Mouse (Mus musculus) hindbrain, postnatal 0 days (tissue): ENCODE measurements around the gene Cit. TPM values are rescaled to one million over a fixed set of nuclear protein-coding genes. Genes with fewer than 3 reads are reported as not detected.
A peak's percentile ranks its signal among the peaks of the same experiment; 100 is the strongest.

Source experiments
- ATAC-seq: fragments of 200-750 bp; cut with Nextera tagmentation; 2 replicates; pipeline ENCODE4 v1.8.0; 2017; ENCODE audit warnings: mild to moderate bottlenecking, moderate TSS enrichment, moderate library complexity
- DNase-seq: peaks from one replicate; pipeline ENCODE4 v3.0.0-alpha.2; 2015; ENCODE audit warnings: low spot score
- H3K27ac ChIP-seq: fragments of 300-500 bp; sonication (generic); 2 replicates; pipeline ENCODE4 v1.5.1; 2014; ENCODE audit warnings: mild to moderate bottlenecking
- H3K27me3 ChIP-seq: fragments of 300-500 bp; sonication (generic); 2 replicates; pipeline ENCODE4 v1.6.1; 2014; ENCODE audit warnings: low read length, mixed read lengths; ENCODE audit not compliant: insufficient read depth
- H3K36me3 ChIP-seq: fragments of 300-500 bp; sonication (generic); 2 replicates; pipeline ENCODE4 v1.6.1; 2014; ENCODE audit warnings: low read length, mixed read lengths; ENCODE audit not compliant: insufficient read depth
- H3K4me1 ChIP-seq: fragments of 300-500 bp; sonication (generic); 2 replicates; pipeline ENCODE4 v1.6.1; 2014; ENCODE audit warnings: antibody characterized with exemption, low read length, mixed read lengths; ENCODE audit not compliant: insufficient read depth
- H3K4me2 ChIP-seq: fragments of 300-500 bp; sonication (generic); 2 replicates; pipeline ENCODE4 v1.6.1; 2014; ENCODE audit warnings: low read depth, mild to moderate bottlenecking, low read length, moderate library complexity, mixed read lengths
- H3K4me3 ChIP-seq: fragments of 300-500 bp; sonication (generic); 2 replicates; pipeline ENCODE4 v1.5.1; 2014; ENCODE audit warnings: low read length
- H3K9ac ChIP-seq: fragments of 300-500 bp; sonication (generic); replicated peaks from 2 replicates; pipeline ENCODE4 v1.6.1; 2014; ENCODE audit warnings: mild to moderate bottlenecking, low read length, moderate library complexity, mixed read lengths
- H3K9me3 ChIP-seq: fragments of 300-500 bp; sonication (generic); 2 replicates; pipeline ENCODE4 v1.6.1; 2016; ENCODE audit warnings: low read length, mixed read lengths
- CTCF ChIP-seq: IDR thresholded peaks from 2 replicates; pipeline ENCODE4 v1.5.1; 2016; ENCODE audit warnings: antibody characterized with exemption, control low read depth, low read depth
- WGBS: fragments of 180-500 bp; shearing (Covaris S2); extraction: QIAGEN DNeasy Blood & Tissue Kit; methylation state at CpG from one replicate; pipeline ENCODE4 v1.1.7; 2014; 5-methylcytosine and 5-hydroxymethylcytosine counted together
- polyA plus RNA-seq: library from polyadenylated mRNA; unstranded; fragments of >200 nt; fragmentation: Nextera tagmentation; extraction: Ambion mirVana; gene quantifications from 2 replicates; pipeline ENCODE4 v1.2.1, GENCODE M21; 2015
- total RNA-seq: library from RNA; depleted of rRNA; stranded (reverse); fragments of >200 nt; gene quantifications from 2 replicates; pipeline ENCODE4 v1.2.3, GENCODE M21; 2014

Cit gene
- total and polyA plus RNA-seq, 2 experiments from 2014 or later, result 30.2 to 36.7 TPM

DNA sequence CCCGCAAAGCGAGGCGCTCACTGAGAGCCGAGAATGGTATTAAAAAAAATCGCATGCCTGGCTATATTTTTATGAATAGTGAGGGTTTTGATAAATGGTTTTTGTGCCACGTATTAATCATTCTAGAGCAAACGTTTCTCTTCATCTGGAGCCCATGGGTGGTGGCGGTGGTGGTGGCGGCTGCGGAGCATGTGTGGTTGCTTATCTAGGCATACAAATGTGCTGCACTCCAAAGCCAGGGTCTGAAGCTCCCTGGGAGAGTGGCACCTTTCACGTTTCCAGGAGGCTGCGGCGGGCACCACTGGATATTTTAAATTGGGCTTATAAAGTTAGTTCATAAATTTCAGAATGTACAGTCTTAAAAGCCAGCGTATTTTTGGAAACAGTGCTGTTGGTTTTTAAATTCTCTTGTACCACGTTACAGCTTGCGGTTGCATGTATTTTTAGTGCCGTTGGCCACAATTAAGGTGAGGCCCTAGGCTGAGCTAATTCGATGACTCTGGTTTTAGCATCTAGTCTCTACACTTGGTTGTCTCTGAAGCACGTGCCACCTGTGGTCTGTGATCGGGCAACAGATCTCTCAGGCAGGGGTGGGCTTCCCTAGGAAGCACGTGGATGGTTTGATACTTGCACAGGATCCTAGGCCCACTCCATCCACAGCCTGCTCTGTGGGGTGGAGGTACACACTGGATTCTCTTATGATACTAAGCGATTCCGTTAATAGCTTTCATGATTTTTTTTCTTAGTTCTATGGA lies 73.7 kb downstream of the Cit start:
- no peaks in the 10 kb centered on the region for H3K36me3 ChIP-seq
- DNase-seq (peak; percentile 2), ATAC-seq (no peak)
- 83% methylated on average over 23 of the region's 23 CpGs for WGBS
- no peak overlapping the region for H3K27ac ChIP-seq
- H3K4me1 ChIP-seq, result no peaks in the 10 kb centered on the region
- TF ChIP-seq CTCF, result no peak
- no peaks in the 10 kb centered on the region for H3K9me3 ChIP-seq
- H3K4me3 ChIP-seq, result no peak overlapping the region
- no peak overlapping the region for H3K9ac ChIP-seq
- H3K4me2 ChIP-seq, result no peak overlapping the region
- no peaks in the 10 kb centered on the region for H3K27me3 ChIP-seq

DNA sequence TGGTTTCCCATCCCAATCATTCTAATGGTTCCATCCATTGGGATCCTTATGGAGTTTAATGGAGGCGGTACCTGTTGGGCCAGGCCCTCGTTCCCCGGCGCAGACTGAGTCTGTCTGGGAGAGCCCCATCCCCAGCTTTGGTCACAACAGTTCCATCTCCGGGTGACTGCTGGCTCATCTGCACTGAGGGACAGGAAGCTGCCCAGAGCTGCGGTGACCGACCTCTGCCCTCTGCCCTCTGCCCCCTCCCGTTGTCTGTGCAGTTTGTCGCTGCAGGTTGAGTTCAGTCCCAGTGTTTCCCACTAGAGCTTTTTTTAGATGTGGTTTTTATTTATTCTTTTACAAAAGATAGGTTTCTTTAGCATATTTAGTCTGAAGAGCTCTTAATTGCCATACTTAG lies 76.9 kb downstream of the Cit start:
- no peak overlapping the region for H3K9ac ChIP-seq
- H3K27me3 ChIP-seq, result no peaks in the 10 kb centered on the region
- peaks cover 3% of the 10 kb centered on the region; the same call in 1 of the 2 replicates for H3K36me3 ChIP-seq
- no peak overlapping the region for H3K4me3 ChIP-seq
- H3K9me3 ChIP-seq, result no peaks in the 10 kb centered on the region
- no peak overlapping the region for H3K4me2 ChIP-seq
- 55% methylated on average over 9 of the region's 9 CpGs for WGBS
- no peak for TF ChIP-seq CTCF
- no peak for ATAC-seq
- no peaks in the 10 kb centered on the region for H3K4me1 ChIP-seq
- DNase-seq, result no peak
- H3K27ac ChIP-seq, result no peak overlapping the region

DNA sequence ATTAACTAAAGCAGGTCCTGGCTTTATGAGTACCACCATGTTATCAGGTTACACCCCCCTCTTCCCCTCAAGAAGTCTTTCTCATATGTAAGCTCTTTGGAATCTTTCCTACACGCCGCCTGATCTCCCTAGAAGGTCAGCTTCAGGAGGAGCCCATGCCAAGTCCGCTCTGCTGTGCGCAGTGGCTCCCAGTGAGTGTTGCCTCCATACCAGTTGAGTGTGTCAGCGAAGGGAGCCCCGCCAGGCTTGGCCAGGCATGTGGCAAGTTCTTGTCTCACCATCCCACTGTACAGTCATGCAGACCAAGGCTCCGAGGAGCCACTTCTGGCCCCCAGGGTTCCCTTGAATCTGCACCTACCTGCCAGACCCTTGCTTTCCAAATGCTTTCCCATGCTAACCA lies 79.9 kb downstream of the Cit start:
- WGBS, result 93% methylated on average over 7 of the region's 7 CpGs
- H3K27me3 ChIP-seq, result no peaks in the 10 kb centered on the region
- no peak overlapping the region for H3K9ac ChIP-seq
- H3K9me3 ChIP-seq, result no peaks in the 10 kb centered on the region
- no peak overlapping the region for H3K27ac ChIP-seq
- H3K4me2 ChIP-seq, result no peak overlapping the region
- no peak for TF ChIP-seq CTCF
- no peak overlapping the region for H3K4me3 ChIP-seq
- H3K36me3 ChIP-seq, result peaks cover 6% of the 10 kb centered on the region; the same call in 1 of the 2 replicates
- DNase-seq (no peak), ATAC-seq (no peak)
- H3K4me1 ChIP-seq, result no peaks in the 10 kb centered on the region

DNA sequence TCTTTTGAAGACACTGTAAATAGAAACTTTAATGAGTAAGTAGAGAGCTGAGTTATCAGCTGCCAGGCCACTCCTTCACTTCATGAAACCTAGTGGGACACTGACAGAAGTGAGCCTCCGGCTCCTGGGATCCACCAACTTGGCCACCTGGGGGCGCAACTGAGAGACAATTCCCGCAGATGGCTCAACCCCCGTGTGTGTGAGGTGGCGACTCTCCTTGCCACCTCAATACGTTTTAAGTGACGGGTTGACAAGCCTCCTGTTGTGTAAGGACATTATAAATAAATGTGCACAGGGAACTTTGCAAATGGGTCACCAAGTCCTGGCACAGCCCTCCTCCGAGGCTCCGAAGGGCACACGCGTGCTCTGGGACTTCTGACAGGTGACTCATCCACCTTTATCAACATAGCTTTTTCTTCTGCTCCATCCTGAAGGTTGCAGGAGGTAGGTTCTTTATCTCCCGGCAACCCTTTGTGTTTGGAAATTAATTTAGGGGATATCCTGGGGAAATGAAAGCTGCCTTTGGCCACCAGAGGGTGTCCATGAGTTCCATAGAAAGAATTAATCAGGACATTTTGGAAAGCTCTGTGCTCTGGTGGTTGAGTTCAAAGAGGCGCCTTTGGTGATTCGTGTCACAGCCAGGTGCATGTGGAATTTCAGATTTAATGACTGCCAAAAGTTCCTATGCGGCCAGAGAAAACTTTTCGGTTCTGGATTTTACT lies 83.9 kb downstream of the Cit start:
- TF ChIP-seq CTCF, result peak; percentile 28
- no peak overlapping the region for H3K4me3 ChIP-seq

DNA sequence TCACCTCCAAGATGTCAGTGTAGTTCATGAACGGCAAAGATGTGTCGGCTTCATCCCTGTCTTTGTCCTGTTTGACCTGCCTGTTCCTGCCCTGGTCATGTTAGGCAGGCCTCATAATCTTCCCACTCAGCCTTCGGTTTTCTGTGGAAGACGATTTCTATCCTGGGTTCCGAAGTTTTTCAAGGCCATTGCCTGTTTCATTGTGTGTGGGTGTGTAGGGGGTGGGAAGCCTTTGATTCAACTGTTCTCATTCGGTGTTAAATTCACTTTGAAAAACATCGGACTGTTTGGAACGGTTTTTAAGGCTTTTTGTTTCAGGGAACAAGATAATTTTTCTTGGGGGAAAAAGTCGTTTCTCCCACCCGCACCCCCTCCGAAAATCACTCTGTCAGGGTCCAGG lies 87.2 kb downstream of the Cit start:
- H3K27me3 ChIP-seq, result no peaks in the 10 kb centered on the region
- DNase-seq (no peak), ATAC-seq (no peak)
- peaks cover 25% of the 10 kb centered on the region for H3K36me3 ChIP-seq
- H3K9ac ChIP-seq, result no peak overlapping the region
- 95% methylated on average over 11 of the region's 11 CpGs for WGBS
- no peaks in the 10 kb centered on the region for H3K4me1 ChIP-seq
- no peaks in the 10 kb centered on the region for H3K9me3 ChIP-seq
- no peak for TF ChIP-seq CTCF
- H3K27ac ChIP-seq, result no peak overlapping the region
- H3K4me3 ChIP-seq, result no peak overlapping the region
- H3K4me2 ChIP-seq, result no peak overlapping the region

More for the DNA sequence above, 83.9 kb downstream of the Cit start:
- no peak for ATAC-seq
- Histone ChIP-seq H3K9ac (no peak overlapping the region), H3K36me3 (peaks cover 28% of the 10 kb centered on the region), H3K27me3 (no peaks in the 10 kb centered on the region), H3K4me2 (no peak overlapping the region), H3K4me1 (no peaks in the 10 kb centered on the region), H3K27ac (no peak overlapping the region), H3K9me3 (no peaks in the 10 kb centered on the region)
- DNase-seq, result no peak
- 81% methylated on average over 16 of the region's 16 CpGs for WGBS

DNA sequence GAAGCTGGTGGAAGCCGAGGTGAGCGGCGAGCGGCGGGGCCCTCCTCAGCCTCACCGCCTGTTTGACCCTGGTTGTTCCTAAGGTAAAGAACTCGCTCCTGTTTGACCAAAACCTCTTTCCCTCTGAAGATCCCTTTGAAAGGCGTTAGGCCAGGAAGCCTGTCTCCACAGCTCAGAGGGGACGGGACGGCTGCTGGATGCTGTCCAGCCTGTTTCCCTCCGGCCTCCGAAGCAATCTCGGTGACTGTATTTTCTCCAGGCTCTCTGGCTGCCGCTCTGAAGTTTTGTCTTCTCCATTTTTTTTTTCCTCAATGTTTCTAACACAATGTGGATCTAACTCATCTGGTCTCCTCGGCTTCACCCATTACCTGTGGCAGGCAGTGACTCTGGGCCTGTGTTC lies 91.8 kb downstream of the Cit start:
- Histone ChIP-seq H3K27ac (no peak overlapping the region), H3K27me3 (no peaks in the 10 kb centered on the region), H3K4me3 (no peak overlapping the region), H3K9ac (no peak overlapping the region), H3K4me1 (no peaks in the 10 kb centered on the region), H3K36me3 (peaks cover 16% of the 10 kb centered on the region), H3K4me2 (no peak overlapping the region), H3K9me3 (no peaks in the 10 kb centered on the region)
- 87% methylated on average over 15 of the region's 15 CpGs for WGBS
- no peak for ATAC-seq
- no peak for DNase-seq
- no peak for TF ChIP-seq CTCF

DNA sequence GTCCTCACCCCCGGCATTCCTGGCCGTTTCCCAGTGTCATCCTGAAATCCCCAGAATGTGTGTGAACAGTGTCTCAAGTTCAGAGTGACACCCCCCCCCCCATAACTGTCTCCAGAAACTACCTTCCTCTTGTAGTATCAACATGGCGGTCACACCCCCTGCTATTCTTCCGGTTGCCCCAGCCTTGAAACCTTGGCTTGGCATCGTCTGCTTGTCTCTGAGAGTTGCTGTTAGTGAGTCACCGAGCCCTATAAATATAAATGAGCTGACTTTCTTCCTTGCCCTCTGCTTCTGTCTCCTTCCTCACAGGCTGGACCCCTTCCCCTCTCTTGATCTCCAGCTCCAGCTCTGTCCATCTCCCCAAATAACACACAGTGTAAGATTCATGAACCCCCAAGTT lies 92.5 kb downstream of the Cit start:
- H3K9ac ChIP-seq, result no peak overlapping the region
- H3K36me3 ChIP-seq, result peaks cover 14% of the 10 kb centered on the region
- ATAC-seq, result no peak
- H3K4me1 ChIP-seq, result no peaks in the 10 kb centered on the region
- WGBS, result 91% methylated on average over 6 of the region's 6 CpGs
- no peak for TF ChIP-seq CTCF
- no peak overlapping the region for H3K4me3 ChIP-seq
- H3K27ac ChIP-seq, result no peak overlapping the region
- H3K27me3 ChIP-seq, result no peaks in the 10 kb centered on the region
- H3K4me2 ChIP-seq, result no peak overlapping the region
- DNase-seq, result no peak
- H3K9me3 ChIP-seq, result no peaks in the 10 kb centered on the region
